Mouse (Mus musculus) thymus, adult 2 months (tissue): Measurements from ENCODE around the gene Kcnc1. TPM values are rescaled to one million over a fixed set of nuclear protein-coding genes. Genes with fewer than 3 reads are reported as not detected.

Source experiments
- DNase-seq: peaks from one replicate; pipeline ENCODE4 v3.0.0; 2021
- H3K27ac ChIP-seq: fragments of 200-500 bp; 2 replicates; pipeline ENCODE4 v1.5.1; 2012; ENCODE audit warnings: low read length, control low read depth; ENCODE audit not compliant: control insufficient read depth, insufficient read depth
- H3K27me3 ChIP-seq: fragments of 200-500 bp; 2 replicates; pipeline ENCODE4 v1.6.1; 2012; ENCODE audit warnings: mild to moderate bottlenecking, low read length, moderate library complexity, mixed read lengths; ENCODE audit not compliant: control insufficient read depth, insufficient read depth
- H3K36me3 ChIP-seq: fragments of 200-500 bp; 2 replicates; pipeline ENCODE4 v1.6.1; 2012; ENCODE audit warnings: mild to moderate bottlenecking, low read length, moderate library complexity; ENCODE audit not compliant: control insufficient read depth, insufficient read depth
- H3K4me1 ChIP-seq: fragments of 200-500 bp; replicated peaks from 2 replicates; pipeline ENCODE4 v1.6.1; 2012; ENCODE audit warnings: low read length; ENCODE audit not compliant: control insufficient read depth, insufficient read depth
- H3K4me3 ChIP-seq: fragments of 200-500 bp; 2 replicates; pipeline ENCODE4 v1.5.1; 2012; ENCODE audit warnings: mild to moderate bottlenecking, low read length, control low read depth, moderate library complexity; ENCODE audit not compliant: control insufficient read depth, insufficient read depth
- CTCF ChIP-seq: fragments of 200-500 bp; IDR thresholded peaks from 2 replicates; pipeline ENCODE4 v1.5.1; 2012; ENCODE audit warnings: mild to moderate bottlenecking, control low read depth, low read length, moderate library complexity, borderline replicate concordance; ENCODE audit not compliant: control insufficient read depth, poor library complexity, insufficient read depth; ENCODE audit errors: extremely low read depth
- POLR2A ChIP-seq: fragments of 200-500 bp; IDR thresholded peaks from 2 replicates; pipeline ENCODE4 v1.6.1; 2012; ENCODE audit warnings: mild to moderate bottlenecking, low read length, control low read depth, moderate library complexity; ENCODE audit not compliant: control insufficient read depth, poor library complexity, insufficient read depth; ENCODE audit errors: extremely low read depth
- WGBS: fragments of 180-500 bp; shearing (Covaris S2); methylation state at CpG from one replicate; pipeline ENCODE4 v1.1.7; 2018; 5-methylcytosine and 5-hydroxymethylcytosine counted together
- polyA plus RNA-seq: library from polyadenylated mRNA; depleted of rRNA; stranded (reverse); fragments of >200 nt; gene quantifications from 2 replicates; pipeline ENCODE4 v1.2.3, GENCODE M21; 2012

Gene Kcnc1
- polyA plus RNA-seq, 1 experiment: 1.3 TPM

GRCm38 (mm10) chr7:46466422-46466981, 70.2 kb downstream of the Kcnc1 start:
- no peaks in the 10 kb centered on the region for H3K27me3 ChIP-seq
- H3K27ac ChIP-seq: no peak overlapping the region
- H3K36me3 ChIP-seq: no peaks in the 10 kb centered on the region
- no peak for DNase-seq
- H3K4me1 ChIP-seq: no peaks in the 10 kb centered on the region
- TF ChIP-seq POLR2A: no peak
- TF ChIP-seq CTCF: no peak
- WGBS: 93% methylated on average over 7 of the region's 7 CpGs
- H3K4me3 ChIP-seq: no peak overlapping the region

- 92% methylated on average over 3 of the region's 3 CpGs for WGBS
- no peak for DNase-seq
- Histone ChIP-seq H3K4me1 (no peaks in the 10 kb centered on the region), H3K27me3 (no peaks in the 10 kb centered on the region), H3K36me3 (no peaks in the 10 kb centered on the region), H3K4me3 (no peak overlapping the region), H3K27ac (no peak overlapping the region)
- TF ChIP-seq POLR2A (no peak), CTCF (no peak)
These were observed 73.2 kb downstream of the Kcnc1 start for GRCm38 (mm10) chr7:46469542-46469941.

GRCm38 (mm10) chr7:46471054-46471737, 74.9 kb downstream of the Kcnc1 start:
- Histone ChIP-seq H3K4me3 (no peak overlapping the region), H3K36me3 (no peaks in the 10 kb centered on the region)
- WGBS: 92% methylated on average over 7 of the region's 7 CpGs

DNA sequence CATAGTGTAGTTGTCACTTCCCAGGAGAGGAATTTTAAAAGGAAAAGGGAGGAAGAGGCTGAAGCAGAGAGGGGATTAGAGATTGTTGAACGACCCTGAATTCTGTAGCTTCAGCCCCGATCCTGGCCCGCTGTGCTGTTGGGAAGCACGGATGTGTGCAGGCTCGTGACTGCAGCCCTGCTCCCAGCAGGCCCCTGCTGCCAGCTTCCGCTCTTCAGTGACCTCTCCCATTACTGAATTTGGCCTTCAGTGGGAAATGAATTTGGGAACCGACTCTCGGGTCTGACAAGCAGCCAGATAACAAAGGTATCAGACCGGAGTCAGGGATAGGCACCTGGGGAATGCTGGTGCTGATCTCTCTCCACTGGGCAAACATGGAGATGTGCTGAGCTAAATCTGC, 76.8 kb downstream of the Kcnc1 start:
- Histone ChIP-seq H3K27ac (no peak overlapping the region), H3K27me3 (no peaks in the 10 kb centered on the region), H3K4me3 (no peak overlapping the region), H3K36me3 (no peaks in the 10 kb centered on the region), H3K4me1 (no peaks in the 10 kb centered on the region)
- TF ChIP-seq CTCF: no peak
- no peak for TF ChIP-seq POLR2A
- DNase-seq: no peak
- WGBS: 88% methylated on average over 9 of the region's 9 CpGs

More at GRCm38 (mm10) chr7:46471054-46471737, 74.9 kb downstream of the Kcnc1 start:
- DNase-seq: no peak
- H3K27ac ChIP-seq: no peak overlapping the region
- TF ChIP-seq POLR2A: no peak
- no peak for TF ChIP-seq CTCF
- H3K4me1 ChIP-seq: no peaks in the 10 kb centered on the region
- H3K27me3 ChIP-seq: no peaks in the 10 kb centered on the region

DNA sequence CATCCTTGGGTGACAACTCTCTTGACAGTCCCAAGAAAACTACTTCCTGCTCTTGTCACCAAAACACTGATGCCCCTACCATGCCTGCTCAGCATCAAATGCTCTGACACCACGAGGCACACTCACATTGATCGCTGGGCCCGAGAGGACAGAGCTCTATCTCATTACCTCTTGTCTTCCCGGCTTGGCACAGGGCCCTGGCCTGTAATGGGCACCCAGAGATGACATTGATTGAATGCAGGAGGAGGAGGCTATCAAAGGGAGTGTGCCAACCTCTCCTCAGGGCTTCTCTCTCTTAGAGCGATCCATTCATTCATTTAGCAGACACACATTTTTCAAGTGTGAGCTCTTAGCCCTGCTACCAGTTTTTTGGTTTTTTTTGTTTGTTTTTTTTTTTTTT, 79.2 kb downstream of the Kcnc1 start:
- no peaks in the 10 kb centered on the region for H3K36me3 ChIP-seq
- H3K27me3 ChIP-seq: no peaks in the 10 kb centered on the region
- TF ChIP-seq POLR2A (no peak), CTCF (no peak)
- H3K27ac ChIP-seq: no peak overlapping the region
- DNase-seq: no peak
- 91% methylated on average over 5 of the region's 5 CpGs for WGBS
- H3K4me1 ChIP-seq: no peaks in the 10 kb centered on the region
- no peak overlapping the region for H3K4me3 ChIP-seq

- 95% methylated on average over 3 of the region's 3 CpGs for WGBS
- H3K4me3 ChIP-seq: no peak overlapping the region
- no peaks in the 10 kb centered on the region for H3K4me1 ChIP-seq
- TF ChIP-seq POLR2A (no peak), CTCF (no peak)
- H3K27ac ChIP-seq: no peak overlapping the region
- no peaks in the 10 kb centered on the region for H3K36me3 ChIP-seq
- DNase-seq: no peak
- no peaks in the 10 kb centered on the region for H3K27me3 ChIP-seq
These were observed 81.2 kb downstream of the Kcnc1 start for GRCm38 (mm10) chr7:46477456-46477855.

GRCm38 (mm10) chr7:46479793-46480192, 83.5 kb downstream of the Kcnc1 start:
- Histone ChIP-seq H3K27me3 (no peaks in the 10 kb centered on the region), H3K27ac (no peak overlapping the region), H3K4me1 (no peaks in the 10 kb centered on the region), H3K4me3 (no peak overlapping the region), H3K36me3 (no peaks in the 10 kb centered on the region)
- TF ChIP-seq POLR2A (no peak), CTCF (no peak)
- WGBS: 96% methylated on average over 6 of the region's 6 CpGs
- no peak for DNase-seq
